Mouse (Mus musculus): ENCODE data around the gene Pycard.

- TF ChIP-seq CTCF (IDR thresholded peaks at IDR 0.05; ENCODE audit: borderline replicate concordance, insufficient read depth, low read length), result no peak
- TF ChIP-seq POLR2A (IDR thresholded peaks at IDR 0.05; ENCODE audit: low read depth, low read length), result no peak
Measured at GRCm38 (mm10) chr7:127967922-127968828, 25.5 kb downstream of the Pycard start.
